Mouse (Mus musculus) ES-E14 (cell line): ENCODE results near the gene Gm2564. TPM values are rescaled to one million over a fixed set of nuclear protein-coding genes. Genes with fewer than 3 reads are reported as not detected.

Experiments used
- total RNA-seq: library from RNA; depleted of rRNA; stranded (reverse); fragments of 300-350 nt; gene quantifications from 2 replicates; pipeline ENCODE4 v1.2.3, GENCODE M21; 2012; rRNA removed

The Gm2564 gene
- total RNA-seq, 1 experiment, result not detected

Other genes starting within 250 kb of the Gm2564 start
- not detected in 2 replicates for gene Gm21586, start 190.3 kb upstream of the Gm2564 start, total RNA-seq
- not detected in 2 replicates for gene Gm2163, start 163.0 kb upstream of the Gm2564 start, total RNA-seq
- gene Fam205a2, start 101.5 kb upstream of the Gm2564 start, total RNA-seq, result not detected in 2 replicates
- not detected in 2 replicates for gene Gm10591, start 17.5 kb upstream of the Gm2564 start, total RNA-seq
- not detected in 2 replicates for gene Ccl27b, start 25.5 kb downstream of the Gm2564 start, total RNA-seq
- gene Il11ra2, start 32.2 kb downstream of the Gm2564 start, total RNA-seq, result not detected in 2 replicates
- not detected in 2 replicates for gene 4930578G10Rik, start 105.8 kb downstream of the Gm2564 start, total RNA-seq
- gene Ccl19, start 126.9 kb downstream of the Gm2564 start, total RNA-seq, result not detected in 2 replicates
- gene Ccl21a, start 144.3 kb downstream of the Gm2564 start, total RNA-seq, result not detected in 2 replicates
- gene Fam205a1, start 224.2 kb downstream of the Gm2564 start, total RNA-seq, result 0.04 TPM in 1 of 2 replicates, not detected in the other
- 0.09 and 0.11 TPM in 2 replicates for gene Gm12394, start 227.1 kb downstream of the Gm2564 start, total RNA-seq
- not detected in 2 replicates for gene Fam205c, start 244.5 kb downstream of the Gm2564 start, total RNA-seq